Mouse (Mus musculus): Measurements from ENCODE around the gene P3h2. TPM values are rescaled to one million over a fixed set of nuclear protein-coding genes. Genes with fewer than 3 reads are reported as not detected.

Gene P3h2
- polyA plus RNA-seq, 1 experiment from 2014 or later: 0.62 TPM

DNA sequence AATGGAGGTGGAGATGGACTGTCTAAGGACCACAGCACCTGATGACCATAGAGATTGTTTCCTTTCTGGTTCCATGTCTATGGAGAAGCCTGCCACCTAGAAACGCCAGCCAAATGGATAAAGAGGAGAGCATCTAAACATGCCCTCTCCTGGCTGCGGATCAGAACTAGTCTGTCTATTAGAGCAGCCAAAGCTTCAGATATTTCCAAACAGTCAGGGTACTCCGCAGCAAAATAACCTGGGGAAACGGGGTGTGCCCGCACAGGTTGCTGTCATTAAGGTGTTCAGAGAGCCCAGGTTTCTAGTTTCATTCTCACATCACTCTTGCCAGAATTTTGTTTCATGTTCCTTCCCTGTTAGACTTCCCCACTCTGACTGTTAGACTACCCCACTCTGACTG is 16.6 kb downstream of the P3h2 start:
- H3K4me3 ChIP-seq: no peak overlapping the region
- H3K9me3 ChIP-seq: no peaks in the 10 kb centered on the region
- 94% methylated on average over 5 of the region's 5 CpGs for WGBS
- H3K4me1 ChIP-seq (replicated peaks): no peaks in the 10 kb centered on the region
- no peaks in the 10 kb centered on the region for H3K27me3 ChIP-seq
- H3K4me2 ChIP-seq: no peak overlapping the region
- H3K36me3 ChIP-seq: no peaks in the 10 kb centered on the region
- H3K27ac ChIP-seq: no peak overlapping the region
- ATAC-seq (ENCODE audit: low FRiP score): no peak
- no peak overlapping the region for H3K9ac ChIP-seq

DNA sequence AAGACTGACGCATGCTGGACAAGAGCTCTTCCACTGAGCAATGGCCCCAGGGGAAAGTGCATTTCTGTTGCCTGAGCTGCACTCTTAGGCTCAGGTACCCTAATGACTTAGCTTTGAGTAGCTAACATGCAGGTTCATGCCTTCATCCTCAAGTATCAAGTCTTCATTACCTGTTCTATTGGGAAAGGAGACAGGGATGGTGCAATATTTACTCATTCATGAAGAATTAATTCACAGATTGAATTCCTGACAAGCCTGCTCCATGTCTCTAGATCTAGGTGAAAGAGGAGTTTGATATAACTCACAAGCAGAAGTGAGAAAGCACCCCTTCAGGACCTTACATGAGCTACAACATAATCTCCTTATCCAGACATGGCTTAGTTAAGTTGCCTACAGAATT is 17.3 kb downstream of the P3h2 start:
- no peaks in the 10 kb centered on the region for H3K36me3 ChIP-seq
- no peak overlapping the region for H3K4me2 ChIP-seq
- H3K9me3 ChIP-seq: no peaks in the 10 kb centered on the region
- ATAC-seq (ENCODE audit: low FRiP score): no peak
- WGBS: 96% methylated on average over 1 of the region's 1 CpGs
- no peak overlapping the region for H3K9ac ChIP-seq
- no peaks in the 10 kb centered on the region for H3K27me3 ChIP-seq
- no peak overlapping the region for H3K4me3 ChIP-seq
- no peak overlapping the region for H3K27ac ChIP-seq
- H3K4me1 ChIP-seq (replicated peaks): no peaks in the 10 kb centered on the region

- no peaks in the 10 kb centered on the region for H3K9me3 ChIP-seq
- no peak overlapping the region for H3K27ac ChIP-seq
- H3K4me3 ChIP-seq: no peak overlapping the region
- H3K9ac ChIP-seq: no peak overlapping the region
- H3K36me3 ChIP-seq: no peaks in the 10 kb centered on the region
- H3K27me3 ChIP-seq: no peaks in the 10 kb centered on the region
- no peak for ATAC-seq (ENCODE audit: low FRiP score)
- no peak overlapping the region for H3K4me2 ChIP-seq
- H3K4me1 ChIP-seq (replicated peaks): no peaks in the 10 kb centered on the region
- WGBS: 100% methylated on average over 1 of the region's 1 CpGs
These were observed 18.6 kb downstream of the P3h2 start for GRCm38 (mm10) chr16:26086955-26087354.

- Histone ChIP-seq H3K4me2 (no peak overlapping the region), H3K9me3 (no peaks in the 10 kb centered on the region), H3K4me3 (no peak overlapping the region), H3K27me3 (no peaks in the 10 kb centered on the region), H3K27ac (no peak overlapping the region), H3K9ac (no peak overlapping the region), H3K4me1 (replicated peaks) (no peaks in the 10 kb centered on the region), H3K36me3 (no peaks in the 10 kb centered on the region)
- 65% methylated on average over 2 of the region's 2 CpGs for WGBS
- ATAC-seq (ENCODE audit: low FRiP score): no peak
These were observed 20.4 kb downstream of the P3h2 start for GRCm38 (mm10) chr16:26085160-26085559.

DNA sequence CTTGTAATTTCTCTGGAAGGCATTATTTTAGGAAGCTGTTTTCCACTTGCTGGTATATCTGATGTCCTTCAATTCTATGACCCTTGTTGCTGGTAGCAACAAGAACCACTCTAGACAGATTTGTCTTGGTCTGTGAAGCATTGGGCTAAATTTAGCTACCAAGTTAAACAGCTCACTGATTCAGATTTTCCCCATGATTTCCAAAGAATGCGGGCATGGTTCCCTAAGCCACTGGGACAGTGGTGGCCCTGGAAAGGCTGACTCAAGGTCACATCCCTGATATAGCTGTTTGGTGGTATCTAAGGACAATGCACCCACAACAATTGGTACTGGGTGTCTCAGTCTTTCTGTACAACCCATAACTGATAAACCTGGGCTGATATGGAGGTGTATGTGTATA is 22.8 kb downstream of the P3h2 start:
- WGBS: 88% methylated on average over 1 of the region's 1 CpGs
- no peaks in the 10 kb centered on the region for H3K36me3 ChIP-seq
- H3K4me2 ChIP-seq: no peak overlapping the region
- no peak for ATAC-seq (ENCODE audit: low FRiP score)
- H3K9ac ChIP-seq: no peak overlapping the region
- no peak overlapping the region for H3K4me3 ChIP-seq
- H3K9me3 ChIP-seq: no peaks in the 10 kb centered on the region
- no peaks in the 10 kb centered on the region for H3K27me3 ChIP-seq
- no peak overlapping the region for H3K27ac ChIP-seq
- peaks cover 7% of the 10 kb centered on the region for H3K4me1 ChIP-seq (replicated peaks)

- Histone ChIP-seq H3K36me3 (no peaks in the 10 kb centered on the region), H3K27me3 (no peaks in the 10 kb centered on the region), H3K4me2 (no peak overlapping the region), H3K4me1 (replicated peaks) (peaks cover 12% of the 10 kb centered on the region), H3K9ac (no peak overlapping the region), H3K4me3 (no peak overlapping the region), H3K9me3 (no peaks in the 10 kb centered on the region), H3K27ac (no peak overlapping the region)
- no peak for ATAC-seq (ENCODE audit: low FRiP score)
These were observed 23.2 kb downstream of the P3h2 start for GRCm38 (mm10) chr16:26082391-26082790.

- Histone ChIP-seq H3K27ac (no peak overlapping the region), H3K9me3 (no peaks in the 10 kb centered on the region), H3K36me3 (no peaks in the 10 kb centered on the region), H3K27me3 (no peaks in the 10 kb centered on the region), H3K4me1 (replicated peaks) (peaks cover 16% of the 10 kb centered on the region), H3K4me3 (no peak overlapping the region), H3K4me2 (no peak overlapping the region), H3K9ac (no peak overlapping the region)
- no peak for ATAC-seq (ENCODE audit: low FRiP score)
- 9% methylated on average over 7 of the region's 7 CpGs for WGBS
These were observed 26.6 kb downstream of the P3h2 start for GRCm38 (mm10) chr16:26078923-26079351.

DNA sequence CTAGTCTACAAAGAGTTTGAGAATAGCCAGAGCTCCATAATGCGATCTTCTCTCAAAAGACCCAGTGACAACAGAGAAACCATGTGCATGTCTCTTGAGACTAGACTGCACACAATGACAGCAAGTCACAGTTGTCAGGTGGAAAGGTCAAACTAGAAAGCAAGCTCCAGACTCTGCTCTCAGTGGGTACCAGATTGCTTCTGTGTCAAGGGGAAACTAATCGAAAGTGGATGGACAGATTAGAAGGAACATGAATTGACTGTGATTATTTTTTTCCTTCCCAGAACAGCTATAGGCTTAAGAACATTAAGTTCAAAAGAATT is 27.5 kb downstream of the P3h2 start:
- Histone ChIP-seq H3K27ac (peak overlapping the region; percentile 30; the same call in 1 of the 2 replicates), H3K4me3 (no peak overlapping the region), H3K4me1 (replicated peaks) (peaks cover 16% of the 10 kb centered on the region), H3K4me2 (no peak overlapping the region), H3K27me3 (no peaks in the 10 kb centered on the region), H3K36me3 (no peaks in the 10 kb centered on the region), H3K9ac (no peak overlapping the region), H3K9me3 (no peaks in the 10 kb centered on the region)
- no peak for ATAC-seq (ENCODE audit: low FRiP score)
- 19% methylated on average over 2 of the region's 2 CpGs for WGBS

DNA sequence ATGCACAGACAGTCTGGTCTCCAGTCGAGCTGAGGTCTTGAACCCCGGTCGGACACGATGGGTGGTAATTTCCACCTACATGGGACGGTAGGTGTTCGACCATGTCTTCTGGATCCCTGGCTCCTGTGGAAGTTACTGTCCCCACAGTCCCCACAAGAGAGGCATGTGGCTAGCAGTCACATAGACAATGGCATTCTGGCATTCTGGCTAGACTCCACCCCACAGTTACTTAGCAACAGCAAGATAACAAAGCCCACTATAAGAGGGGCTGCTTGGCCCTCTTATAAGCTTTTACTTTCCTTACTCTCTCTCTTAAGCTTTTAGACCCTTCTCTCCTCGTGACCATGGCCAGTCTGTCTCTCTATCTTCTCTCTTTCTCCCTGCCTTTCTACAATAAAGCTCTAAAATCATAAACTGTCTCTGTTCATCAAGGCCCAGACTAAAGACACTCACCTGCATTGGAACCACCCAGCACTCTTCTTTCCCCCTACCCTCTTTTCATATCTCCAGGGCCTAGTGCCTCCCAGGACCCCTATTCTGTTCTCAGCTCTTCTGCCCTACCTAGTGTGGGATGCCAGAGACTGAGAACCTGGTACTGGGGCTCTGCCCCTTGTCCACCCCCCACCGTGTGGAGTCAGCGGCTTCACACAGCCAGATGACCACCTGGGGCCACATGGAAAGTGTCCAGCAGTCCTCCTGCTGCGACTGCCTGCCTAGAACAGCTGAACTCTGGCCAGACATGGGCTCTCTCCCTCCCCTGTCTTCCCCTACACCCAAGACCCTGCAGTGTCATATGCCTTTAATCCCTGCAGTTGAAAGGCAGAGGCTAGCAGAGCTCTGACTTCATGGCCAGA is 28.1 kb downstream of the P3h2 start:
- Histone ChIP-seq H3K27ac (peak overlapping the region; percentile 30; the same call in 1 of the 2 replicates), H3K4me3 (no peak overlapping the region), H3K9ac (no peak overlapping the region), H3K27me3 (no peaks in the 10 kb centered on the region), H3K4me1 (replicated peaks) (peaks cover 16% of the 10 kb centered on the region), H3K4me2 (no peak overlapping the region), H3K36me3 (no peaks in the 10 kb centered on the region), H3K9me3 (no peaks in the 10 kb centered on the region)
- peak; percentile 43 for ATAC-seq (ENCODE audit: low FRiP score)
- 38% methylated on average over 10 of the region's 10 CpGs for WGBS

DNA sequence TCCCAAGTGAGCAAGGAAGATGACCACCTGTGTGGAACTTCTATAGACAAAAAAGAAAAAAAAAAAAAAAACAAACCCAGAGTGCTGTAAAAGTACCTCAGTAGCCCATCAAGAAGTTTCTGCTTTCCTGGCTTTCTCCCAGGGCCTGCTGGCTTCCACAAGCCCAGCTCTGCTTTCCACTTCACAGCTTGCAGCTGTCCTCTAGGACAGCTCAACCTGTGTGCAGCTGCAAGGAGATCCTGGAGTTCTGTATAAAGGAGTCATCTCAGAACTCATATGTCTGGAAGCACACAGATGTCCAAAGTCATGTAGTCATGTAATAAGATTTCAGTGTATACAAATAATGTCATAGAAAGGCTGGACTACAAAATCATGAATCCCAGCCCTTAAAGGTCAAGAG is 30.5 kb downstream of the P3h2 start:
- H3K4me2 ChIP-seq: no peak overlapping the region
- H3K27ac ChIP-seq: no peak overlapping the region
- H3K4me1 ChIP-seq (replicated peaks): peaks cover 16% of the 10 kb centered on the region
- no peaks in the 10 kb centered on the region for H3K36me3 ChIP-seq
- no peaks in the 10 kb centered on the region for H3K27me3 ChIP-seq
- no peak overlapping the region for H3K9ac ChIP-seq
- no peak for ATAC-seq (ENCODE audit: low FRiP score)
- H3K4me3 ChIP-seq: no peak overlapping the region
- H3K9me3 ChIP-seq: no peaks in the 10 kb centered on the region

GRCm38 (mm10) chr16:26070376-26070775 is 35.2 kb downstream of the P3h2 start:
- Histone ChIP-seq H3K36me3 (no peaks in the 10 kb centered on the region), H3K4me2 (no peak overlapping the region), H3K27ac (no peak overlapping the region), H3K9ac (no peak overlapping the region), H3K4me3 (no peak overlapping the region), H3K9me3 (no peaks in the 10 kb centered on the region), H3K27me3 (no peaks in the 10 kb centered on the region), H3K4me1 (replicated peaks) (no peaks in the 10 kb centered on the region)
- no peak for ATAC-seq (ENCODE audit: low FRiP score)
- 96% methylated on average over 3 of the region's 3 CpGs for WGBS

GRCm38 (mm10) chr16:26065060-26065459 is 40.5 kb downstream of the P3h2 start:
- H3K9me3 ChIP-seq: no peaks in the 10 kb centered on the region
- no peak for ATAC-seq (ENCODE audit: low FRiP score)
- H3K4me3 ChIP-seq: no peak overlapping the region
- no peaks in the 10 kb centered on the region for H3K27me3 ChIP-seq
- no peaks in the 10 kb centered on the region for H3K36me3 ChIP-seq
- no peak overlapping the region for H3K9ac ChIP-seq
- no peak overlapping the region for H3K27ac ChIP-seq
- H3K4me2 ChIP-seq: no peak overlapping the region
- WGBS: 57% methylated on average over 6 of the region's 6 CpGs
- no peaks in the 10 kb centered on the region for H3K4me1 ChIP-seq (replicated peaks)

DNA sequence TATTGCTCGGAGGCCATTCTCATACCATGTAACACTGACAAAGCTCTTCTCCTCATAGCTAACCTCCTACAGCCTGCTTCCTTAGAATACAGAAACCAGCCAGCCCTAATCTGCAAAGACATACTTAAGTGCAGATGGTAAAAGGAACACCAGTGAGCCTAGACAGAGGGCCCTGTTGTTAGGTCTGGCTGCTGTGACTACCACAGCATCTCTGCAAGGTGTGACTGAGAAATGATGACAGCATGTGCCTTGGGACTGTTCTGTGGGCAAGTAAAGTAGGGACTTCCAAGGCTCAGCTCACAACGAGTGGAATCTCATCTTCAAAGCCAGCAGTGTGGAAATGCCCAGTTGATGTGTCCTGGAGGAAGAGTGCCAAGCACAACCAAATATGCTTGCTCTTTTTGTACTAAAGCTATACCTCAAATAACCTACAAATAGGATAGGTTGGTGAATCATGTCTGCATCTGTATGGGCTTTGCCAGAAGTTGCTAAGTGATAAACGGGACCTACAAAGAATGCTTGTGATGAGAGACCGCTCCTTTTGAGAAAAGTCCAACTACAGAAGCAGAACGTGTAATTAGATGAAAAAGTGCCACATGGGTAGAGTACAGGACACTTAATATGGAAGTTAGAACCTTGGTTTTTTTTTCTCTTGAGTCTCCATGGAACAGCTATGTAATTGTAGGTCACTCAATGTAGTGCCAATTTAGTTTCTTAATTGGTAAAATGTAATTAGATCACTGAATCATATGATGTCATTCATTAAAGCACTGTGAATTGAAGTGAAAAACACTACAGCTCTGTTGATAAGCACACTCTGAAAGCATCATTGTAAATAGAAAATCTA is 45.1 kb downstream of the P3h2 start:
- 76% methylated on average over 5 of the region's 5 CpGs for WGBS
- Histone ChIP-seq H3K27ac (no peak overlapping the region), H3K9me3 (no peaks in the 10 kb centered on the region), H3K27me3 (no peaks in the 10 kb centered on the region), H3K4me3 (no peak overlapping the region), H3K4me2 (no peak overlapping the region), H3K36me3 (no peaks in the 10 kb centered on the region), H3K4me1 (replicated peaks) (no peaks in the 10 kb centered on the region), H3K9ac (no peak overlapping the region)
- ATAC-seq (ENCODE audit: low FRiP score): no peak

Data from hindbrain, embryonic 13.5 days (tissue).